Mouse (Mus musculus) hindbrain, postnatal 0 days (tissue): ENCODE data around the gene Itgb4. TPM values are rescaled to one million over a fixed set of nuclear protein-coding genes. Genes with fewer than 3 reads are reported as not detected.

Experiments
- ATAC-seq: fragments of 200-750 bp; cut with Nextera tagmentation; 2 replicates; pipeline ENCODE4 v1.8.0; 2017; ENCODE audit warnings: mild to moderate bottlenecking, moderate TSS enrichment, moderate library complexity
- DNase-seq: peaks from one replicate; pipeline ENCODE4 v3.0.0-alpha.2; 2015; ENCODE audit warnings: low spot score
- H3K27ac ChIP-seq: fragments of 300-500 bp; sonication (generic); 2 replicates; pipeline ENCODE4 v1.5.1; 2014; ENCODE audit warnings: mild to moderate bottlenecking
- H3K27me3 ChIP-seq: fragments of 300-500 bp; sonication (generic); 2 replicates; pipeline ENCODE4 v1.6.1; 2014; ENCODE audit warnings: low read length, mixed read lengths; ENCODE audit not compliant: insufficient read depth
- H3K36me3 ChIP-seq: fragments of 300-500 bp; sonication (generic); 2 replicates; pipeline ENCODE4 v1.6.1; 2014; ENCODE audit warnings: low read length, mixed read lengths; ENCODE audit not compliant: insufficient read depth
- H3K4me1 ChIP-seq: fragments of 300-500 bp; sonication (generic); 2 replicates; pipeline ENCODE4 v1.6.1; 2014; ENCODE audit warnings: antibody characterized with exemption, low read length, mixed read lengths; ENCODE audit not compliant: insufficient read depth
- H3K4me2 ChIP-seq: fragments of 300-500 bp; sonication (generic); 2 replicates; pipeline ENCODE4 v1.6.1; 2014; ENCODE audit warnings: low read depth, mild to moderate bottlenecking, low read length, moderate library complexity, mixed read lengths
- H3K4me3 ChIP-seq: fragments of 300-500 bp; sonication (generic); 2 replicates; pipeline ENCODE4 v1.5.1; 2014; ENCODE audit warnings: low read length
- H3K9ac ChIP-seq: fragments of 300-500 bp; sonication (generic); replicated peaks from 2 replicates; pipeline ENCODE4 v1.6.1; 2014; ENCODE audit warnings: mild to moderate bottlenecking, low read length, moderate library complexity, mixed read lengths
- H3K9me3 ChIP-seq: fragments of 300-500 bp; sonication (generic); 2 replicates; pipeline ENCODE4 v1.6.1; 2016; ENCODE audit warnings: low read length, mixed read lengths
- CTCF ChIP-seq: IDR thresholded peaks from 2 replicates; pipeline ENCODE4 v1.5.1; 2016; ENCODE audit warnings: antibody characterized with exemption, control low read depth, low read depth
- WGBS: fragments of 180-500 bp; shearing (Covaris S2); extraction: QIAGEN DNeasy Blood & Tissue Kit; methylation state at CpG from one replicate; pipeline ENCODE4 v1.1.7; 2014; 5-methylcytosine and 5-hydroxymethylcytosine counted together
- polyA plus RNA-seq: library from polyadenylated mRNA; unstranded; fragments of >200 nt; fragmentation: Nextera tagmentation; extraction: Ambion mirVana; gene quantifications from 2 replicates; pipeline ENCODE4 v1.2.1, GENCODE M21; 2015
- total RNA-seq: library from RNA; depleted of rRNA; stranded (reverse); fragments of >200 nt; gene quantifications from 2 replicates; pipeline ENCODE4 v1.2.3, GENCODE M21; 2014

The Itgb4 gene
- total and polyA plus RNA-seq, 2 experiments from 2014 or later: 2.2 to 3.1 TPM

GRCm38 (mm10) chr11:116041833-116042232, 67.3 kb downstream of the Itgb4 start:
- no peak for TF ChIP-seq CTCF
- Histone ChIP-seq H3K4me1 (no peaks in the 10 kb centered on the region), H3K9ac (no peak overlapping the region), H3K27me3 (no peaks in the 10 kb centered on the region), H3K9me3 (no peaks in the 10 kb centered on the region), H3K4me3 (no peak overlapping the region), H3K27ac (no peak overlapping the region), H3K36me3 (peaks cover 15% of the 10 kb centered on the region), H3K4me2 (no peak overlapping the region)
- 97% methylated on average over 2 of the region's 2 CpGs for WGBS
- ATAC-seq (no peak), DNase-seq (no peak)

GRCm38 (mm10) chr11:116042372-116043138, 68.0 kb downstream of the Itgb4 start:
- H3K4me2 ChIP-seq: no peak overlapping the region
- H3K4me3 ChIP-seq: no peak overlapping the region
- no peaks in the 10 kb centered on the region for H3K27me3 ChIP-seq
- no peak overlapping the region for H3K9ac ChIP-seq
- no peak overlapping the region for H3K27ac ChIP-seq
- H3K9me3 ChIP-seq: no peaks in the 10 kb centered on the region
- WGBS: 92% methylated on average over 5 of the region's 5 CpGs
- peaks cover 21% of the 10 kb centered on the region for H3K36me3 ChIP-seq
- ATAC-seq (no peak), DNase-seq (no peak)
- H3K4me1 ChIP-seq: no peaks in the 10 kb centered on the region
- no peak for TF ChIP-seq CTCF

GRCm38 (mm10) chr11:116043286-116043685, 68.8 kb downstream of the Itgb4 start:
- H3K27me3 ChIP-seq: no peaks in the 10 kb centered on the region
- TF ChIP-seq CTCF: no peak

GRCm38 (mm10) chr11:116045173-116045572, 70.7 kb downstream of the Itgb4 start:
- DNase-seq (no peak), ATAC-seq (no peak)
- H3K9ac ChIP-seq: no peak overlapping the region
- no peaks in the 10 kb centered on the region for H3K4me1 ChIP-seq
- no peaks in the 10 kb centered on the region for H3K9me3 ChIP-seq
- no peak overlapping the region for H3K27ac ChIP-seq
- H3K4me2 ChIP-seq: no peak overlapping the region
- H3K27me3 ChIP-seq: no peaks in the 10 kb centered on the region
- WGBS: 96% methylated on average over 6 of the region's 6 CpGs
- TF ChIP-seq CTCF: no peak
- H3K36me3 ChIP-seq: peaks cover 40% of the 10 kb centered on the region
- H3K4me3 ChIP-seq: no peak overlapping the region

More at GRCm38 (mm10) chr11:116043286-116043685, 68.8 kb downstream of the Itgb4 start:
- Histone ChIP-seq H3K36me3 (peaks cover 28% of the 10 kb centered on the region), H3K4me3 (no peak overlapping the region), H3K9me3 (no peaks in the 10 kb centered on the region), H3K9ac (no peak overlapping the region), H3K4me1 (no peaks in the 10 kb centered on the region), H3K4me2 (no peak overlapping the region), H3K27ac (no peak overlapping the region)
- ATAC-seq (no peak), DNase-seq (no peak)
- 100% methylated on average over 1 of the region's 1 CpGs for WGBS

GRCm38 (mm10) chr11:116049610-116050009, 75.1 kb downstream of the Itgb4 start:
- TF ChIP-seq CTCF: no peak
- DNase-seq (no peak), ATAC-seq (no peak)
- H3K27ac ChIP-seq: no peak overlapping the region
- peaks cover 64% of the 10 kb centered on the region for H3K36me3 ChIP-seq
- H3K9me3 ChIP-seq: no peaks in the 10 kb centered on the region
- H3K9ac ChIP-seq: no peak overlapping the region
- H3K4me1 ChIP-seq: no peaks in the 10 kb centered on the region
- H3K27me3 ChIP-seq: no peaks in the 10 kb centered on the region
- WGBS: 86% methylated on average over 2 of the region's 2 CpGs
- no peak overlapping the region for H3K4me3 ChIP-seq
- H3K4me2 ChIP-seq: no peak overlapping the region

- no peak overlapping the region for H3K27ac ChIP-seq
- H3K9ac ChIP-seq: no peak overlapping the region
- no peak overlapping the region for H3K4me3 ChIP-seq
- ATAC-seq (no peak), DNase-seq (no peak)
- no peaks in the 10 kb centered on the region for H3K27me3 ChIP-seq
- H3K36me3 ChIP-seq: peaks cover 67% of the 10 kb centered on the region
- no peak for TF ChIP-seq CTCF
- WGBS: 85% methylated on average over 4 of the region's 4 CpGs
- no peaks in the 10 kb centered on the region for H3K9me3 ChIP-seq
- no peaks in the 10 kb centered on the region for H3K4me1 ChIP-seq
- no peak overlapping the region for H3K4me2 ChIP-seq
These were observed 75.7 kb downstream of the Itgb4 start for GRCm38 (mm10) chr11:116050196-116050595.

GRCm38 (mm10) chr11:116053510-116054229, 79.2 kb downstream of the Itgb4 start:
- Histone ChIP-seq H3K4me3 (no peak overlapping the region), H3K9me3 (no peaks in the 10 kb centered on the region), H3K4me2 (no peak overlapping the region), H3K9ac (no peak overlapping the region), H3K36me3 (peaks cover 79% of the 10 kb centered on the region), H3K4me1 (no peaks in the 10 kb centered on the region), H3K27ac (no peak overlapping the region), H3K27me3 (no peaks in the 10 kb centered on the region)
- DNase-seq (no peak), ATAC-seq (no peak)
- WGBS: 95% methylated on average over 9 of the region's 9 CpGs
- TF ChIP-seq CTCF: no peak
